Mouse (Mus musculus): Measurements from ENCODE around the gene 7420426K07Rik.

DNA sequence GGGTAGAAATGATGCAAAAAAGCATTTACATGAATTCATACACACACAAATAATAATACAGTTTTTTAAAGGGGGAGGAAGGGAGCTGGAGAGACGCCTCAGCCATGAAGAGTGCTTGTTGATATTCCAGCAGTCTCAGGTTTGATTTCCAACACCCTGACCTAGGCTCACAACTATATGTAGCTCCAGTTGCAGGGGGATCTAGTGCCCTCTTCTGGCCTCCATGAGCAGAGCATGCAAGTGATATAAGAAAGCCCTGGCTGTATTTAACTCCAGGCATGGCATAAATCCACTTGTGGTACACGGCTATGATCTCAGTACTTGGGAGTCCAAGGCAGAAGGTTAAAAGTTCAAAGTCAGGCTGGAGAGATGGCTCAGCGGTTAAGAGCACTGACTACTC, 39.5 kb upstream of the 7420426K07Rik start:
- TF ChIP-seq CTCF (IDR thresholded peaks at IDR 0.05; ENCODE audit: low read depth) (peak; percentile 49), EP300 (optimal IDR thresholded peaks at IDR 0.05) (no peak)

Measured in stomach, postnatal 0 days (tissue).